Mouse (Mus musculus): ENCODE measurements at regions not wholly inside any gene's neighbourhood (a gene's known extent, or its start where the extent isn't known, plus 50 kb on each side); places are given as distances from the start of the nearest gene placed in this dataset.

GRCm38 (mm10) chr6:22635141-22635540 lies 240.2 kb upstream of the Ptprz1 start:
- TF ChIP-seq POLR2A (IDR thresholded peaks at IDR 0.05; ENCODE audit: borderline replicate concordance, control insufficient read depth, low read depth, low read length) (no peak), CTCF (IDR thresholded peaks at IDR 0.05; ENCODE audit: control insufficient read depth, insufficient read depth, low read length) (no peak)
